Mouse (Mus musculus): Measurements from ENCODE around the gene Nmnat3. TPM values are rescaled to one million over a fixed set of nuclear protein-coding genes. Genes with fewer than 3 reads are reported as not detected.

The Nmnat3 gene
- polyA plus RNA-seq, 1 experiment = 2.3 TPM

GRCm38 (mm10) chr9:98369707-98370106 is 82.5 kb downstream of the Nmnat3 start:
- no peak for DNase-seq
- Histone ChIP-seq H3K4me1 (ENCODE audit: control insufficient read depth, insufficient read depth, low read length) (no peaks in the 10 kb centered on the region), H3K27me3 (ENCODE audit: control insufficient read depth, insufficient read depth, low read length) (no peaks in the 10 kb centered on the region), H3K27ac (ENCODE audit: insufficient read depth, low read length) (no peak overlapping the region), H3K4me3 (replicated peaks; ENCODE audit: insufficient read depth, low read depth, low read length) (no peak overlapping the region)
- 74% methylated on average over 8 of the region's 8 CpGs for WGBS
- TF ChIP-seq CTCF (IDR thresholded peaks at IDR 0.05; ENCODE audit: borderline replicate concordance, insufficient read depth, low read depth, low read length) (no peak), POLR2A (IDR thresholded peaks at IDR 0.05; ENCODE audit: borderline replicate concordance, insufficient read depth, low read length) (no peak)

GRCm38 (mm10) chr9:98373358-98373757 is 86.1 kb downstream of the Nmnat3 start:
- Histone ChIP-seq H3K4me1 (ENCODE audit: control insufficient read depth, insufficient read depth, low read length) (no peaks in the 10 kb centered on the region), H3K27ac (ENCODE audit: insufficient read depth, low read length) (no peak overlapping the region), H3K4me3 (replicated peaks; ENCODE audit: insufficient read depth, low read depth, low read length) (no peak overlapping the region), H3K27me3 (ENCODE audit: control insufficient read depth, insufficient read depth, low read length) (no peaks in the 10 kb centered on the region)
- DNase-seq = no peak
- TF ChIP-seq POLR2A (IDR thresholded peaks at IDR 0.05; ENCODE audit: borderline replicate concordance, insufficient read depth, low read length) (no peak), CTCF (IDR thresholded peaks at IDR 0.05; ENCODE audit: borderline replicate concordance, insufficient read depth, low read depth, low read length) (no peak)
- WGBS = 96% methylated on average over 5 of the region's 5 CpGs

- TF ChIP-seq POLR2A (IDR thresholded peaks at IDR 0.05; ENCODE audit: borderline replicate concordance, insufficient read depth, low read length) = no peak
- no peak for TF ChIP-seq CTCF (IDR thresholded peaks at IDR 0.05; ENCODE audit: borderline replicate concordance, insufficient read depth, low read depth, low read length)
- H3K27ac ChIP-seq (ENCODE audit: insufficient read depth, low read length) = no peak overlapping the region
- no peak overlapping the region for H3K4me3 ChIP-seq (replicated peaks; ENCODE audit: insufficient read depth, low read depth, low read length)
- 80% methylated on average over 11 of the region's 11 CpGs for WGBS
- DNase-seq = no peak
- H3K4me1 ChIP-seq (ENCODE audit: control insufficient read depth, insufficient read depth, low read length) = no peaks in the 10 kb centered on the region
- no peaks in the 10 kb centered on the region for H3K27me3 ChIP-seq (ENCODE audit: control insufficient read depth, insufficient read depth, low read length)
Observed at GRCm38 (mm10) chr9:98374897-98375296, 87.7 kb downstream of the Nmnat3 start.

- Histone ChIP-seq H3K27me3 (ENCODE audit: control insufficient read depth, insufficient read depth, low read length) (no peaks in the 10 kb centered on the region), H3K4me3 (replicated peaks; ENCODE audit: insufficient read depth, low read depth, low read length) (no peak overlapping the region), H3K27ac (ENCODE audit: insufficient read depth, low read length) (no peak overlapping the region), H3K4me1 (ENCODE audit: control insufficient read depth, insufficient read depth, low read length) (no peaks in the 10 kb centered on the region)
- TF ChIP-seq CTCF (IDR thresholded peaks at IDR 0.05; ENCODE audit: borderline replicate concordance, insufficient read depth, low read depth, low read length) (no peak), POLR2A (IDR thresholded peaks at IDR 0.05; ENCODE audit: borderline replicate concordance, insufficient read depth, low read length) (no peak)
- DNase-seq = no peak
- WGBS = 69% methylated on average over 5 of the region's 5 CpGs
Observed at GRCm38 (mm10) chr9:98375329-98376170, 88.3 kb downstream of the Nmnat3 start.

- Histone ChIP-seq H3K4me3 (replicated peaks; ENCODE audit: insufficient read depth, low read depth, low read length) (no peak overlapping the region), H3K27me3 (ENCODE audit: control insufficient read depth, insufficient read depth, low read length) (no peaks in the 10 kb centered on the region), H3K4me1 (ENCODE audit: control insufficient read depth, insufficient read depth, low read length) (no peaks in the 10 kb centered on the region), H3K27ac (ENCODE audit: insufficient read depth, low read length) (no peak overlapping the region)
- no peak for DNase-seq
- TF ChIP-seq CTCF (IDR thresholded peaks at IDR 0.05; ENCODE audit: borderline replicate concordance, insufficient read depth, low read depth, low read length) (no peak), POLR2A (IDR thresholded peaks at IDR 0.05; ENCODE audit: borderline replicate concordance, insufficient read depth, low read length) (no peak)
- 90% methylated on average over 4 of the region's 4 CpGs for WGBS
Observed at GRCm38 (mm10) chr9:98379736-98380135, 92.5 kb downstream of the Nmnat3 start.

- DNase-seq = no peak
- WGBS = 91% methylated on average over 9 of the region's 9 CpGs
- Histone ChIP-seq H3K27me3 (ENCODE audit: control insufficient read depth, insufficient read depth, low read length) (no peaks in the 10 kb centered on the region), H3K4me3 (replicated peaks; ENCODE audit: insufficient read depth, low read depth, low read length) (no peak overlapping the region), H3K4me1 (ENCODE audit: control insufficient read depth, insufficient read depth, low read length) (no peaks in the 10 kb centered on the region), H3K27ac (ENCODE audit: insufficient read depth, low read length) (no peak overlapping the region)
- TF ChIP-seq CTCF (IDR thresholded peaks at IDR 0.05; ENCODE audit: borderline replicate concordance, insufficient read depth, low read depth, low read length) = no peak
- TF ChIP-seq POLR2A (IDR thresholded peaks at IDR 0.05; ENCODE audit: borderline replicate concordance, insufficient read depth, low read length) = no peak
Observed at GRCm38 (mm10) chr9:98380593-98380992, 93.4 kb downstream of the Nmnat3 start.

GRCm38 (mm10) chr9:98387741-98388632 is 100.8 kb downstream of the Nmnat3 start:
- 49% methylated on average over 10 of the region's 10 CpGs for WGBS
- DNase-seq = peak in 1 of 2 experiments; percentile 4
- TF ChIP-seq POLR2A (IDR thresholded peaks at IDR 0.05; ENCODE audit: borderline replicate concordance, insufficient read depth, low read length) = no peak
- TF ChIP-seq CTCF (IDR thresholded peaks at IDR 0.05; ENCODE audit: borderline replicate concordance, insufficient read depth, low read depth, low read length) = no peak
- H3K27ac ChIP-seq (ENCODE audit: insufficient read depth, low read length) = no peak overlapping the region
- no peak overlapping the region for H3K4me3 ChIP-seq (replicated peaks; ENCODE audit: insufficient read depth, low read depth, low read length)
- H3K4me1 ChIP-seq (ENCODE audit: control insufficient read depth, insufficient read depth, low read length) = no peaks in the 10 kb centered on the region
- no peaks in the 10 kb centered on the region for H3K27me3 ChIP-seq (ENCODE audit: control insufficient read depth, insufficient read depth, low read length)

Measured in cerebellum, adult 2 months (tissue).